Mouse (Mus musculus) thymus, postnatal 0 days (tissue): ENCODE data around the gene Pold2. TPM values are rescaled to one million over a fixed set of nuclear protein-coding genes. Genes with fewer than 3 reads are reported as not detected.

Source experiments
- DNase-seq: peaks from one replicate; pipeline ENCODE4 v3.0.0-alpha.2; 2015; ENCODE audit warnings: low spot score
- polyA plus RNA-seq: library from polyadenylated mRNA; unstranded; fragments of >200 nt; fragmentation: Nextera tagmentation; extraction: Ambion mirVana; gene quantifications from 2 replicates; pipeline ENCODE4 v1.2.1, GENCODE M21; 2015

The Pold2 gene
- polyA plus RNA-seq, 1 experiment from 2014 or later, result 97.0 TPM

GRCm38 (mm10) chr11:5827931-5828330 is 50.2 kb downstream of the Pold2 start:
- no peak for DNase-seq

- DNase-seq, result no peak
Measured at GRCm38 (mm10) chr11:5825432-5825831, 52.7 kb downstream of the Pold2 start.

Other genes starting within 250 kb of the Pold2 start
- 249 and 266 TPM in 2 replicates for gene Mrps24, start 162.6 kb downstream of the Pold2 start, polyA plus RNA-seq
- gene Urgcp, start 115.9 kb downstream of the Pold2 start, polyA plus RNA-seq, result 18.1 and 20.6 TPM in 2 replicates
- 134 and 147 TPM in 2 replicates for gene Dbnl, start 89.8 kb downstream of the Pold2 start, polyA plus RNA-seq
- 29.5 and 35.8 TPM in 2 replicates for gene Pgam2, start 74.6 kb downstream of the Pold2 start, polyA plus RNA-seq
- 8.7 and 9.5 TPM in 2 replicates for gene Polm, start 40.3 kb downstream of the Pold2 start, polyA plus RNA-seq
- gene Aebp1, start 16.3 kb downstream of the Pold2 start, polyA plus RNA-seq, result 4.3 and 4.6 TPM in 2 replicates
- gene Myl7, start 20.5 kb upstream of the Pold2 start, polyA plus RNA-seq, result 6.8 and 7.0 TPM in 2 replicates
- 1.0 and 1.4 TPM in 2 replicates for gene Gck, start 71.8 kb upstream of the Pold2 start, polyA plus RNA-seq
- gene Ykt6, start 77.4 kb upstream of the Pold2 start, polyA plus RNA-seq, result 52.7 and 55.1 TPM in 2 replicates
- gene Camk2b, start 188.1 kb upstream of the Pold2 start, polyA plus RNA-seq, result 2.0 and 2.3 TPM in 2 replicates